Mouse (Mus musculus): ENCODE measurements around the gene Psmd2. TPM values are rescaled to one million over a fixed set of nuclear protein-coding genes. Genes with fewer than 3 reads are reported as not detected.

The Psmd2 gene
- polyA plus RNA-seq, 1 experiment from 2014 or later, result 353 TPM

DNA sequence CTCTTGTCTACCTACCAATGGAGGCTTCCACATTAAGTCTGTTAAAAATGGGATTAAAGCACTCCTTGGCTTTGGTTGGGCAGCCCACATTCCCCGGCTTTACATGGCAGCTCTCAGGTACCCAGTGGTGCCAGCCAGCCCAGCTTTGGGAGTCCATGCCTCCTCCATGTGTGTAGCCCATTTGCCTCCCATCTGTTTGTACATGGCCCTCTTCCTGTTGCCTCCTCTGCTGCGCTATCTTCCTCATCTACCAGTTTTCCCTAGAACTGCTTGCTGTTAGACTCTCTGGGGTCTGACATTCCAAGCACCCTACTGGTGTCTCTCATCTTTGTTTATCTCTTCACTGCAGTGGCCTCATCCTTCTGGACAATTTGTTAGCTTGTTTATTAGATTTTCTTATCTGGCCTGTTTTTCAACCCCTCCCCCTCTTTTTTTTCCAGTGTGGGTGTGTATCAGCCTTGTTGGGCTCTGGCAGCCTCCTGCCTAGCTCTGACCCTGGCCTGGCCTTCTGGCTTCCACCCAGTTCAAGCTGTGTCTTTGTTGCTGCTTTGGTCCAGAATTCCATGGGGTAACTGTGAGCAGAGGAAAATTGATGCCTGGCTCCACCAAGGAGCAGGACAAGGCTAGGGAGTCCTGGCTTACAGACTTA, 55.1 kb downstream of the Psmd2 start:
- Histone ChIP-seq H3K27ac (no peak overlapping the region), H3K4me2 (no peak overlapping the region), H3K9ac (no peak overlapping the region), H3K36me3 (peaks cover 68% of the 10 kb centered on the region), H3K4me3 (replicated peaks) (no peak overlapping the region), H3K27me3 (no peaks in the 10 kb centered on the region), H3K4me1 (peaks cover 16% of the 10 kb centered on the region), H3K9me3 (replicated peaks) (no peaks in the 10 kb centered on the region)
- WGBS, result 91% methylated on average over 2 of the region's 2 CpGs
- ATAC-seq (replicated peaks; ENCODE audit: low FRiP score), result no peak

DNA sequence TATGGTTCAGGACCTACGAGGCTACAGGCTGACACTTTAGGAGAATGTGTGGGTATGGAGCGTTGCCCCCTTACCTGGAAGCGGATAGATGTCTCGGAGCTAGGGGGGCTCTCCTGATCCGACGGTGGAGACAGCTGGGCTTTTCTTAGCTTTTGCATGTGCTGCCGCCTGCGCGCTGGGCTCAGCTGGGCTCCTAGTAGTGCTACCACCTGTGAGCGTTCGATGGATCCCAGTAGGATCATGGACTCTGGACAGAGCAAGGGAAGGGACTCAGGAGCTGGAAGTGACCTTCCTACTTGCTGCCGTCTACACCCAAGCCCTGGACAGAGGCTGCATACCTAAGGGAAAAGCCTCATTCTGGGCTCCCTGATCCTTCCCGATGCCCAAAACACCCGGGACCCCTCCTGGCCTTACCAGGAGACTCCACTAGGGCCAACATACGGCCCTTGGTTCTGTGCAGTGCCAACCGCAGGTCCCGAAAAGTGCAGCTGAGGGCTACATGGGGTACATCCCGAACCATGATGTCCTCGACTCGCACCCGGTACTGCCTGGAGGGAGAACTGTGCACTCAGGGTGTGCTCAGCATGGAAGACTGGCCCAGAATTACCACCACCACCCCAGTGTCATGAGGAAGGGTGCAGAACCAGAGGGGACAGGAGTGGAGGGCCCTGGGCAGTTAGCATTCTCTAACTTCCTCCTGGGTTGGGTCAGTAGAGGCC, 56.9 kb downstream of the Psmd2 start:
- Histone ChIP-seq H3K4me2 (no peak overlapping the region), H3K27me3 (no peaks in the 10 kb centered on the region), H3K4me1 (peaks cover 1% of the 10 kb centered on the region; the same call in 1 of the 2 replicates), H3K36me3 (peaks cover 82% of the 10 kb centered on the region), H3K27ac (no peak overlapping the region), H3K4me3 (replicated peaks) (no peak overlapping the region), H3K9ac (no peak overlapping the region), H3K9me3 (replicated peaks) (no peaks in the 10 kb centered on the region)
- 93% methylated on average over 21 of the region's 21 CpGs for WGBS
- ATAC-seq (replicated peaks; ENCODE audit: low FRiP score), result no peak

DNA sequence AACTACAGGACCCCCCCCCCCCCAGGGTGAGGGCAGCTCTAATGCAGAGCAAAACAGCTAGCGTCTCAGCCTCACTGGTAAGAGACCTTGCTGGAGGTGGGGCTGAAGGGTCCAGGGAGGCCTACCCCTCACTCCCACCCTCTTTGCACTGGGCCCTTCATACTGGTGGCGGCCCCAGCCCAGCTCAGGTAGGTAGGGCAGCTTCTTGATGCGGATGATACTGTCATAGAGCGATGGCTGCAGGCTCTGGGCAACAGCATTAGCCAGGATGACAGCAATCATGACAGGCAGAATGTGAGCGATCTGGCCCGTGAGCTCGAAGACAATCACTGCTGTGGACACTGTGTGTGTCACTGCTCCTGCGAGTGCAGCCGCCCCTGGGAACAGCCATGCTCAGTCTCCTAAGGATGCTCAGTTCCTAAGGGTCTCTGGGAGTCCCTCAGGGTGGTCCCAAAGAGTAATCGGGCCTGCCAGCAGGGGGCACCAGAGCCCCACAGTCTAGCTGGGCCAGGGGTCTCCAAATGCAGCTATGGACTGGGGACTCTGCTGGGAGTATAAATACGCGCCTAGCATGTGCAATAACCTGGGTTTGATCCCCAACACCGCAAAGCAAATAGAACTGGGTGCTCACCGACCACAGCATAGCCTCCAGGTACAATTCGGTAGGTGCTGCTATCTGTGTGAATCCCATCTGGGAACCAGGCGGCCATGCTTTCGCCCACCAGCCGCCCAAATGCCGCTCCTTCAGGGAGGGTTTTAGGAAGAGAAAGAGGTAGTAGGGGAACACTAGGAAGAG, 57.7 kb downstream of the Psmd2 start:
- Histone ChIP-seq H3K4me3 (replicated peaks) (no peak overlapping the region), H3K27me3 (no peaks in the 10 kb centered on the region), H3K36me3 (peaks cover 83% of the 10 kb centered on the region), H3K27ac (no peak overlapping the region), H3K4me1 (peaks cover 9% of the 10 kb centered on the region), H3K9ac (no peak overlapping the region), H3K9me3 (replicated peaks) (no peaks in the 10 kb centered on the region), H3K4me2 (no peak overlapping the region)
- 74% methylated on average over 19 of the region's 19 CpGs for WGBS
- ATAC-seq (replicated peaks; ENCODE audit: low FRiP score), result peak; percentile 44; the same call in 1 of the 2 replicates

DNA sequence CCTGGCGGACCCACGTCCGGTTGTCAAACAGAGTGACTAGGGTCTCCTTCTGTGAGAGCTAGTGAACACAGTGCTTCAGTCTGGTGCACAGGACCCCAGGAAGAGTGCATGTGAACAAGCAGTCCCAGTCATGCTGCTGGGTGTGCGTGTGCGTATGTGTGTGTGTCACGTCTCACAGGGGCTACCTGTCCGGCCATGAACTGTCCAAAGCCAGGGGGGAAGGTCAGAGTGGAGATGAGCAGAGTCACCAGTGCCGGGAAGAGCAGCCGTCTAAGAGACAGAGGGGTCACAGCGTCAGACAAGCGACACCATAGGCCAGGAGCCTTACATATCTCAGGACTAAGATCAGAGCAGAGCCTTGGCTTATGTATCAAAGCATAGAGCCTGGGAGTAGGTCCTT, 58.9 kb downstream of the Psmd2 start:
- Histone ChIP-seq H3K4me3 (replicated peaks) (no peak overlapping the region), H3K9me3 (replicated peaks) (no peaks in the 10 kb centered on the region), H3K27me3 (no peaks in the 10 kb centered on the region), H3K36me3 (peaks cover 75% of the 10 kb centered on the region), H3K9ac (no peak overlapping the region), H3K4me2 (no peak overlapping the region), H3K27ac (no peak overlapping the region), H3K4me1 (peaks cover 20% of the 10 kb centered on the region)
- no peak for ATAC-seq (replicated peaks; ENCODE audit: low FRiP score)
- 93% methylated on average over 11 of the region's 11 CpGs for WGBS

DNA sequence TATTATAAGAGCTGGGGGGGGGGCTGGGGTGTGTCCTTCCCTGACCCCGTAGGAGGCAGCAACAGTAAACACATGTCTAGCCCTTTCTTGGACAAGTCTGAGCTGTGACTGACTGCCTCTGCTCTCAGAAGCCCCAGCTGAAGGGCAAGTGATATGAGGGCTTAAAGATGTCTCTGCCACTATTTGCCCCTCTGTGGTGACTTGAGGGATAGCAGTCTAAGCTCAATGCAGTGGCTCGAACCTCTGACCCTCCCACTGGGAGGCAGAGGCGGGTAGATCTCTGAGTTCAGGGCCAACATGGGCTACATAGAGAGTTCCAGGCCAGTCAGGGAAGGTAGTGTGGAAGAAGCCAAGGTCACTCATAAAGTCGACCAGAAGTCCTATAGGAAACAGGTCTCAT, 59.4 kb downstream of the Psmd2 start:
- Histone ChIP-seq H3K9ac (no peak overlapping the region), H3K9me3 (replicated peaks) (no peaks in the 10 kb centered on the region), H3K27ac (no peak overlapping the region), H3K27me3 (no peaks in the 10 kb centered on the region), H3K4me1 (peaks cover 24% of the 10 kb centered on the region), H3K36me3 (peaks cover 70% of the 10 kb centered on the region), H3K4me3 (replicated peaks) (no peak overlapping the region), H3K4me2 (no peak overlapping the region)
- no peak for ATAC-seq (replicated peaks; ENCODE audit: low FRiP score)
- WGBS, result 85% methylated on average over 4 of the region's 4 CpGs

DNA sequence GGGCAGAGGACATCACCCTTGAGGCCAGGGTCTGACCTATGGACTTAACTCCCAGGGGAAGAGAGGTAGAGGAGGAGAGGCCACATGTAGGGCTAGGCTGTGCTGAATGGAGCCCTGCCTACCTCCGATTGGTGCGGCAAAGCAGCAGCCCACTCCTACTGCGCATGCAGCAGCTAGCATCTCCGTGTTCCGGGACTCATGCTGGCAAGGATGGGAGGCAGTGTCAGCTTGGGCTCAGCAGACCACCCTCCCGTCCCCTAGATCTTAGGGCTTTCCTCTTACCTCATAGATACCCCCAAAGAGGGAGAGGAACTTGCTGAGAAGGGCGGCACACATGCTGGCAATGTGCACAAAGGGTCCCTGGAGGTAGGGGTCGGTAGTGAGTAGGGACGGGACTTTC, 60.7 kb downstream of the Psmd2 start:
- ATAC-seq (replicated peaks; ENCODE audit: low FRiP score), result no peak
- no peaks in the 10 kb centered on the region for H3K27me3 ChIP-seq
- H3K9ac ChIP-seq, result no peak overlapping the region
- peaks cover 57% of the 10 kb centered on the region for H3K36me3 ChIP-seq
- no peak overlapping the region for H3K4me3 ChIP-seq (replicated peaks)
- H3K27ac ChIP-seq, result no peak overlapping the region
- 85% methylated on average over 9 of the region's 9 CpGs for WGBS
- no peaks in the 10 kb centered on the region for H3K9me3 ChIP-seq (replicated peaks)
- no peak overlapping the region for H3K4me2 ChIP-seq
- peaks cover 35% of the 10 kb centered on the region for H3K4me1 ChIP-seq

DNA sequence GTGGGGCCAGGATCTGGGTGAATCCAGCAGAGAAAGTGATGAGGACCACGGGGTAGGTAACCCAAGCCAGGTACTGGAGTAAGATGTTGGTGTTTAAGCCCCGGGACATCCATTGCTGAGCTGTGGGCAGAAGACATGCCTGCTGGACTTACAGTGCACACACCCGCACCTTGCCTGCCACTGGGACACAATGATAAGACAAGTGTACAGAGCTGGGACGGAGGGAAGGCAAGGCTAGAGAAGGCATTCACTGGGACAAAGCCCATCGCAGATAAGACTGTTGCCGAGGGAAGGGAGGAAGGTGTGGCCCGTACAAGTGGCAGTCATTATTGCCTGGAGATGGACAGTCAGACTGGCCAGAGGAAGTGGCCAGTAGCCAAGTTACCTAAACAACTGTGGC, 61.4 kb downstream of the Psmd2 start:
- Histone ChIP-seq H3K4me1 (peaks cover 36% of the 10 kb centered on the region), H3K36me3 (peaks cover 50% of the 10 kb centered on the region), H3K9me3 (replicated peaks) (no peaks in the 10 kb centered on the region), H3K27me3 (no peaks in the 10 kb centered on the region), H3K27ac (no peak overlapping the region), H3K9ac (no peak overlapping the region), H3K4me2 (no peak overlapping the region), H3K4me3 (replicated peaks) (no peak overlapping the region)
- 86% methylated on average over 7 of the region's 7 CpGs for WGBS
- ATAC-seq (replicated peaks; ENCODE audit: low FRiP score), result no peak

MicroRNAs within 50 kb of the gene (microRNA counts, 519-probe panel; counts per million panel counts)
- microRNA mmu-miR-1224, result 2,797 counts per million, percentile 69 among the panel's probes with 10 or more counts

Small RNA genes within 50 kb of the gene (microRNA-seq; reads per million reads assigned to microRNA genes)
- 1.2 reads per million for gene Mir1224

Other genes with a start within 250 kb of the Psmd2 start
- gene Abcc5, start 225.3 kb upstream of the Psmd2 start, polyA plus RNA-seq (2015; fragmentation: Nextera tagmentation; extraction: Ambion mirVana), result 56.1 and 63.1 TPM in 2 replicates
- 108 and 121 TPM in 2 replicates for gene Eif2b5, start 152.8 kb upstream of the Psmd2 start, polyA plus RNA-seq (2015; fragmentation: Nextera tagmentation; extraction: Ambion mirVana)
- 25.0 and 27.9 TPM in 2 replicates for gene Dvl3, start 134.7 kb upstream of the Psmd2 start, polyA plus RNA-seq (2015; fragmentation: Nextera tagmentation; extraction: Ambion mirVana)
- gene Ap2m1, start 116.2 kb upstream of the Psmd2 start, polyA plus RNA-seq (2015; fragmentation: Nextera tagmentation; extraction: Ambion mirVana), result 633 and 651 TPM in 2 replicates
- 52.6 and 64.5 TPM in 2 replicates for gene Abcf3, start 103.1 kb upstream of the Psmd2 start, polyA plus RNA-seq (2015; fragmentation: Nextera tagmentation; extraction: Ambion mirVana)
- gene Vwa5b2, start 62.2 kb upstream of the Psmd2 start, polyA plus RNA-seq (2015; fragmentation: Nextera tagmentation; extraction: Ambion mirVana), result 1.6 and 1.7 TPM in 2 replicates
- 32.4 TPM in 2 replicates for gene Eef1akmt4, start 40.1 kb upstream of the Psmd2 start, polyA plus RNA-seq (2015; fragmentation: Nextera tagmentation; extraction: Ambion mirVana)
- gene Gm49333, start 40.0 kb upstream of the Psmd2 start, polyA plus RNA-seq (2015; fragmentation: Nextera tagmentation; extraction: Ambion mirVana), result not detected in 2 replicates
- gene Alg3, start 39.9 kb upstream of the Psmd2 start, polyA plus RNA-seq (2015; fragmentation: Nextera tagmentation; extraction: Ambion mirVana), result 42.6 and 43.8 TPM in 2 replicates
- 1.4 and 1.5 TPM in 2 replicates for gene Camk2n2, start 30.4 kb upstream of the Psmd2 start, polyA plus RNA-seq (2015; fragmentation: Nextera tagmentation; extraction: Ambion mirVana)
- gene Ece2, start 21.8 kb upstream of the Psmd2 start, polyA plus RNA-seq (2015; fragmentation: Nextera tagmentation; extraction: Ambion mirVana), result 4.0 TPM in 2 replicates
- gene Eif4g1, start 16.7 kb downstream of the Psmd2 start, polyA plus RNA-seq (2015; fragmentation: Nextera tagmentation; extraction: Ambion mirVana), result 187 and 208 TPM in 2 replicates
- 6.4 and 6.7 TPM in 2 replicates for gene Fam131a, start 41.6 kb downstream of the Psmd2 start, polyA plus RNA-seq (2015; fragmentation: Nextera tagmentation; extraction: Ambion mirVana)
- gene Polr2h, start 66.0 kb downstream of the Psmd2 start, polyA plus RNA-seq (2015; fragmentation: Nextera tagmentation; extraction: Ambion mirVana), result 116 and 120 TPM in 2 replicates
- 16.3 and 20.1 TPM in 2 replicates for gene Clcn2, start 66.1 kb downstream of the Psmd2 start, polyA plus RNA-seq (2015; fragmentation: Nextera tagmentation; extraction: Ambion mirVana)
- gene Chrd, start 81.5 kb downstream of the Psmd2 start, polyA plus RNA-seq (2015; fragmentation: Nextera tagmentation; extraction: Ambion mirVana), result 4.6 and 7.4 TPM in 2 replicates
- gene Thpo, start 82.9 kb downstream of the Psmd2 start, polyA plus RNA-seq (2015; fragmentation: Nextera tagmentation; extraction: Ambion mirVana), result 1.2 TPM in 2 replicates